Mouse (Mus musculus) right cerebral cortex, postnatal 14 days (tissue): ENCODE measurements around the gene Dnah17.

Source experiments
- DNase-seq: peaks from one replicate; pipeline ENCODE4 v3.0.0; 2022

The Dnah17 gene

GRCm38 (mm10) chr11:117993190-117994175 is 137.0 kb downstream of the Dnah17 start:
- DNase-seq = no peak

GRCm38 (mm10) chr11:117991502-117992470 is 138.6 kb downstream of the Dnah17 start:
- DNase-seq = no peak

- DNase-seq = no peak
These were observed 140.5 kb downstream of the Dnah17 start for GRCm38 (mm10) chr11:117989926-117990325.

- no peak for DNase-seq
These were observed 141.2 kb downstream of the Dnah17 start for GRCm38 (mm10) chr11:117989241-117989640.

- DNase-seq = no peak
These were observed 142.5 kb downstream of the Dnah17 start for GRCm38 (mm10) chr11:117987968-117988367.

- no peak for DNase-seq
These were observed 143.4 kb downstream of the Dnah17 start for GRCm38 (mm10) chr11:117987032-117987451.

GRCm38 (mm10) chr11:117986126-117987031 is 144.1 kb downstream of the Dnah17 start, which contains the start of gene Pgs1:
Pgs1 (plus strand) TSS chr11:117986292.
- peak; percentile 93 for DNase-seq

- no peak for DNase-seq
These were observed 146.7 kb downstream of the Dnah17 start for GRCm38 (mm10) chr11:117983770-117984169.

GRCm38 (mm10) chr11:117982426-117982825 is 148.0 kb downstream of the Dnah17 start:
- no peak for DNase-seq

GRCm38 (mm10) chr11:117979388-117979787 is 151.0 kb downstream of the Dnah17 start:
- DNase-seq = no peak

- no peak for DNase-seq
These were observed 152.6 kb downstream of the Dnah17 start for GRCm38 (mm10) chr11:117977694-117978360.

GRCm38 (mm10) chr11:117976081-117976582 is 154.3 kb downstream of the Dnah17 start:
- DNase-seq = peak; percentile 65

- DNase-seq = no peak
These were observed 155.0 kb downstream of the Dnah17 start for GRCm38 (mm10) chr11:117975211-117975967.

- no peak for DNase-seq
These were observed 155.9 kb downstream of the Dnah17 start for GRCm38 (mm10) chr11:117974327-117975125.

- DNase-seq = no peak
These were observed 156.9 kb downstream of the Dnah17 start for GRCm38 (mm10) chr11:117973569-117973968.

- DNase-seq = no peak
These were observed 157.5 kb downstream of the Dnah17 start for GRCm38 (mm10) chr11:117972656-117973558.
